Mouse (Mus musculus) ES-Bruce4 (cell line): ENCODE measurements at regions not wholly inside any gene's neighbourhood (a gene's known extent, or its start where the extent isn't known, plus 50 kb on each side); places are given as distances from the start of the nearest gene placed in this dataset.

ENCODE experiments used
- H3K27ac ChIP-seq: 2 replicates; pipeline ENCODE4 v1.5.1; 2012; ENCODE audit warnings: low read length, inconsistent platforms; ENCODE audit not compliant: insufficient read depth
- H3K27me3 ChIP-seq: 2 replicates; pipeline ENCODE4 v1.6.1; 2012; ENCODE audit warnings: mild to moderate bottlenecking, low read length, inconsistent platforms; ENCODE audit not compliant: control insufficient read depth, poor library complexity, insufficient read depth, severe bottlenecking
- H3K36me3 ChIP-seq: 2 replicates; pipeline ENCODE4 v1.6.1; 2012; ENCODE audit warnings: inconsistent platforms, mild to moderate bottlenecking, low read length, moderate library complexity; ENCODE audit not compliant: control insufficient read depth, poor library complexity, insufficient read depth, severe bottlenecking
- H3K4me1 ChIP-seq: one replicate; pipeline ENCODE4 v1.8.1; 2011; ENCODE audit warnings: low read length; ENCODE audit not compliant: control insufficient read depth, insufficient read depth
- H3K4me3 ChIP-seq: 2 replicates; pipeline ENCODE4 v1.5.1; 2011; ENCODE audit warnings: low read depth, mild to moderate bottlenecking, low read length
- H3K9ac ChIP-seq: 2 replicates; pipeline ENCODE4 v1.6.1; 2012; ENCODE audit warnings: low read depth, mild to moderate bottlenecking, inconsistent platforms; ENCODE audit not compliant: poor library complexity, severe bottlenecking
- H3K9me3 ChIP-seq: replicated peaks from 2 replicates; pipeline ENCODE4 v1.6.1; 2012; ENCODE audit warnings: mild to moderate bottlenecking, low read length, inconsistent platforms; ENCODE audit not compliant: control insufficient read depth, poor library complexity, insufficient read depth, severe bottlenecking
- CTCF ChIP-seq: IDR thresholded peaks from one replicate; pipeline ENCODE4 v1.8.1; 2011; ENCODE audit warnings: low read depth, low read length
- EP300 ChIP-seq: IDR thresholded peaks from 2 replicates; pipeline ENCODE4 v1.6.1; 2011; ENCODE audit warnings: low read depth, low read length; ENCODE audit not compliant: insufficient read depth
- POLR2A ChIP-seq: IDR thresholded peaks from one replicate; pipeline ENCODE4 v1.8.1; 2011; ENCODE audit warnings: low read length; ENCODE audit not compliant: insufficient read depth

- no peaks in the 10 kb centered on the region for H3K36me3 ChIP-seq
- no peaks in the 10 kb centered on the region for H3K9me3 ChIP-seq
- no peak overlapping the region for H3K27ac ChIP-seq
- TF ChIP-seq POLR2A (no peak), EP300 (no peak), CTCF (no peak)
- H3K9ac ChIP-seq, result no peak overlapping the region
- H3K4me3 ChIP-seq, result no peak overlapping the region
- no peaks in the 10 kb centered on the region for H3K27me3 ChIP-seq
- no peaks in the 10 kb centered on the region for H3K4me1 ChIP-seq
These were observed 256.2 kb upstream of the Slc24a5 start for GRCm38 (mm10) chr2:124811709-124812108.

- H3K36me3 ChIP-seq, result no peaks in the 10 kb centered on the region
- TF ChIP-seq POLR2A, result no peak
- no peak for TF ChIP-seq CTCF
- TF ChIP-seq EP300, result no peak
- H3K9me3 ChIP-seq, result no peaks in the 10 kb centered on the region
- no peak overlapping the region for H3K27ac ChIP-seq
- no peak overlapping the region for H3K9ac ChIP-seq
- no peaks in the 10 kb centered on the region for H3K27me3 ChIP-seq
- H3K4me1 ChIP-seq, result no peaks in the 10 kb centered on the region
- no peak overlapping the region for H3K4me3 ChIP-seq
These were observed 251.1 kb upstream of the Slc24a5 start for GRCm38 (mm10) chr2:124816814-124817213.

- no peak for TF ChIP-seq EP300
- no peak for TF ChIP-seq POLR2A
- no peak for TF ChIP-seq CTCF
- Histone ChIP-seq H3K4me1 (no peaks in the 10 kb centered on the region), H3K27me3 (no peaks in the 10 kb centered on the region), H3K9ac (no peak overlapping the region), H3K9me3 (no peaks in the 10 kb centered on the region), H3K4me3 (no peak overlapping the region), H3K27ac (no peak overlapping the region), H3K36me3 (no peaks in the 10 kb centered on the region)
These were observed 248.1 kb upstream of the Slc24a5 start for GRCm38 (mm10) chr2:124819846-124820245.

GRCm38 (mm10) chr2:124820821-124821220 lies 247.1 kb upstream of the Slc24a5 start:
- Histone ChIP-seq H3K36me3 (no peaks in the 10 kb centered on the region), H3K27me3 (no peaks in the 10 kb centered on the region), H3K4me3 (no peak overlapping the region), H3K9me3 (no peaks in the 10 kb centered on the region), H3K9ac (no peak overlapping the region), H3K27ac (no peak overlapping the region), H3K4me1 (no peaks in the 10 kb centered on the region)
- TF ChIP-seq CTCF (no peak), POLR2A (no peak), EP300 (no peak)

GRCm38 (mm10) chr2:124821366-124821765 lies 246.6 kb upstream of the Slc24a5 start:
- Histone ChIP-seq H3K27me3 (no peaks in the 10 kb centered on the region), H3K27ac (no peak overlapping the region), H3K36me3 (no peaks in the 10 kb centered on the region), H3K4me1 (no peaks in the 10 kb centered on the region), H3K9me3 (no peaks in the 10 kb centered on the region), H3K9ac (no peak overlapping the region), H3K4me3 (no peak overlapping the region)
- TF ChIP-seq POLR2A, result no peak
- TF ChIP-seq EP300, result no peak
- TF ChIP-seq CTCF, result no peak

- Histone ChIP-seq H3K4me1 (no peaks in the 10 kb centered on the region), H3K9me3 (no peaks in the 10 kb centered on the region), H3K27ac (no peak overlapping the region), H3K36me3 (no peaks in the 10 kb centered on the region), H3K27me3 (no peaks in the 10 kb centered on the region), H3K9ac (no peak overlapping the region), H3K4me3 (no peak overlapping the region)
- no peak for TF ChIP-seq EP300
- no peak for TF ChIP-seq POLR2A
- no peak for TF ChIP-seq CTCF
These were observed 219.1 kb upstream of the Slc24a5 start for GRCm38 (mm10) chr2:124848812-124849211.
